Mouse (Mus musculus) c-Kit-positive CD71-negative TER-119-negative erythroid progenitor cells, embryonic 14.5 days (primary cell): Measurements from ENCODE around the gene 9130008F23Rik.

Experiments used
- DNase-seq: peaks from one replicate; pipeline ENCODE4 v3.0.0-alpha.2; 2013; ENCODE audit warnings: low read depth

The 9130008F23Rik gene

GRCm38 (mm10) chr17:40879924-40880691, at the start of gene 9130008F23Rik:
Gene 9130008F23Rik, minus strand, starts transcription at chr17:40880559.
- peak; percentile 41 for DNase-seq

DNA sequence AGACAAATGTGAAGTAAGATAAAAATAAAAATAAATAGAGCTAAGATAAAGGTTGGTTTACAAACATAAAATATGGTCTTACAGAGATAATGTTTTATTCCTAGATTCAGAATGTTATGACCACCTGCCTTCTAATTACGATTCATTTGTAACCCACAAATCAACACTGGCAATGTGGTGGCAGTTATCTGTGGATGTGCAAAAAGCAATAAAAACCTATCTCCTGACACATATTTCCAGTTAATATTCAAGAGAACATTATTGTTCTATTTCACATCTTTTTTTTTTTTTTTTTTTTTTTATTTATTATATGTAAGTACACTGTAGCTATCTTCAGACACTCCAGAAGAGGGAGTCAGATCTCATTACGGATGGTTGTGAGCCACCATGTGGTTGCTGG, 35.1 kb upstream of the 9130008F23Rik start:
- no peak for DNase-seq

DNA sequence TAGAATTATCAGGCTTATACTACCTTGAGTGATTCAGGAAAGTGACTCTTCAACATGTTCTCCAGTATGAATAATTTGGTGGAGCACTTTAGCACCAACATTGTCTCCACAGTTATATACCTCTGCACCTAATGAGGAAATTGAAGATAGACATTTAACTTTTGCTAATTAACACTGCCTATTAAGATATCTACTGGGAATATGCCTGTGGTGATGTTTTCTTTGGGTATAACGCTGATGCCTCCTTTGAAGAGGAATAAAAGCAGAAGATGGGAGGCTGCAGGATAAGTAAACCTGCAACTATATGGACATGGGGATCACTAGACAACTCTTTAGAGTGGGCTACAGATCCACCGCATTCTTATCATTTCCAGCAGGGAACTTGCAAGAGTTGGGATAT, 33.9 kb upstream of the 9130008F23Rik start, which contains the start of gene Glyatl3:
Gene Glyatl3 (minus strand): TSS at position 101 of the 400 bp plus-strand sequence.
- no peak for DNase-seq

GRCm38 (mm10) chr17:40904721-40905154, 24.4 kb upstream of the 9130008F23Rik start:
- no peak for DNase-seq

DNA sequence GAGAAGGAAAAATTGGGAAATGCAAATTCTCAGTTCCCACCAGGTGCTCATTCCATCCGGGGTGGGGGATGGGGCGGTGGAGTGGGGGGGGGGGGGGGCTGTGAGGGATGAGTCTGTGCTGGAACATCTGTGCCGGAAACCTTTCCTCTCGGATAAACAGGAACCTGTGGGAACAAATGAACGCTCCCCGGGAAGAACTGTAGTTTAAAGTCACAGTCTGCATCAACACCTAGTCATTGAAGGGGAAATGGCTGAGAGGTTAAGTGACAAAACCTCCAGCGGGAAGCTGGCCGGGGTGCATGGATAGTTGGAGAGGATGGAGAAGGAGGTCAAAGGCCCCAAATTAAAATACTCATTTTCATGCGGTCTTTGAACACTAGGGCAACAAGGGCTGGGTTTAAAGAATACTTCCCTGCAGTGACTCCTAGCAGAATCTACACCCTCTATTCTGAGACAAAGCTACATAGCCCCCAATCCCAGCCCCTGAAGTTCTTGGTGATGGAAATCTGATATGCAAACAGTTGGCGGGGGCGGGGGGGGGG, 23.8 kb upstream of the 9130008F23Rik start:
- no peak for DNase-seq

DNA sequence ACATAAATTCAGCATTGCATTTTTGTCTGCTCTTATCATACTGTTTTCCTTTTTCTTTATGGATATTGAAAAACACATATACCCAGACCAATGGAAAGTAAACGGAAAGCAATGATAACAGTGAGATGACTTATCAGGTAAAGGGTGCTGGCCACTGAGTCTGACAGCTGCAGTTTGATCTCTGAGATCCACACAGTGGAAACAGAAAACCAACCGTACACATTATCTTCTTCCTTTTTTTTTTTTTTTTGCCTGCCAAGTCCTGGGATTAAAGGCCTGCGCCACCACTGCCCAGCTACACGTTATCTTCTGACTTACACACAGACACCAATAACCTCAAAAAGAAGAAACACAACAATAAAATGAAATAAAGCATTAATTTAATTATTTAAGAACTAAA, 23.0 kb upstream of the 9130008F23Rik start:
- DNase-seq = no peak

GRCm38 (mm10) chr17:40899783-40900363, 19.5 kb upstream of the 9130008F23Rik start:
- DNase-seq = no peak

DNA sequence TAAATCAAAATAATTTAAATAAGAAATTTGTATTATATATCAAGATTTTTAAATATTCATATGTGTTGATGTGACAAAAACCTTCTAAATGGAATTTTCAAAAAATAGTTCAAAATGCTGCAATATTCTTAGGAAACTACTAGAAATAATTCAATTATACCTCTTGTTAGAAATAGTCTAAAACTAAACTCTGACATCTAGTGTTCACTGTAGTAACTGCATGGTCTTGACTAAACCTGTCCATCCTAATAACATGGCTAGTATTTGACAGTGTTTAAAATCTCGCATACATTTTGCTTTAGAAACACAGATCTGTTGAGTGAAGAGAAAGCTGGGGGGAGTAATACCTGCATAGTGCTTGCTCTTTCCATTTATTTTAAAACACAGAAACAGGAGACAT, 16.5 kb upstream of the 9130008F23Rik start:
- DNase-seq = no peak

- DNase-seq = no peak
Observed at GRCm38 (mm10) chr17:40887849-40888536, 7.6 kb upstream of the 9130008F23Rik start.

GRCm38 (mm10) chr17:40885155-40885554, 4.8 kb upstream of the 9130008F23Rik start:
- DNase-seq = no peak

- DNase-seq = no peak
Observed at GRCm38 (mm10) chr17:40882172-40882571, 1.8 kb upstream of the 9130008F23Rik start.

- no peak for DNase-seq
Observed at GRCm38 (mm10) chr17:40879528-40879923, 833 bp downstream of the 9130008F23Rik start.

- DNase-seq = no peak
Observed at GRCm38 (mm10) chr17:40877741-40878140, 2.6 kb downstream of the 9130008F23Rik start.

DNA sequence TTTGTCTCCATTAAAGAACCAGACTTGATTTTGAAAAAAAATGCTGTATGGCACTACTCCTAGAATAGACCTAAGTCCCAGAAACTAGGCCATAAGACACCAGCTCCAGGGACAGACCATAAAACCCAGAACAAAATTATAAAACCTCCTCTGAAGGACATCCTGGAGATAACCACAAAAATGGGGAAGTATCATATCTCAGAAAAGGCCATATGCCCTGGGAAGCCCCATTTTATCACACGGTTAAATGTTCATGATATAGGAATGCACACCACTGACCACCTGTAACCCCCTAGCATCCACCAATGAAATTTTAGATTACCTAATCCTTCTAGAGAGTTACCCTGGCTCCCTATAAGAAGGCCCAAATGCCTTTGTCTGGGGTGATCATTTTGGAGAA, 4.8 kb downstream of the 9130008F23Rik start:
- DNase-seq = no peak

DNA sequence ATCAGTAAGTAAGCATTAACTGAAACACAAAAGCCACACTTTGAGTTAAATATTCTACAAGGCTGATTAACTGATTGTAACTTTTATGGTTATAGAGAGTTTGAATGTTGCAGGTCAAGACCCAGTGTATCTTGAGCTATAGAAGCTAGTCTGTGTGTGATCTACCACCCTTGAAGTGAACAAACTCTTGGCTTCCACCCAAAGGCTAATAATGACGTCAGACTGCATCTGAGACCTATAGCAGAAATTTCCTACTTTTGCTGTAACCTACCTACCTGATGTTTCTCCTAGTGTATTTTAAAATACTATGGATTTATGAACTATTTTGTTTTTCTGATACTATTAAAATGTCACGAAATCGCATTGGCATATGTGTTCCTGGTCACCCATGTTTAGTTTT, 5.7 kb downstream of the 9130008F23Rik start:
- DNase-seq = no peak

- no peak for DNase-seq
Observed at GRCm38 (mm10) chr17:40873582-40874011, 6.8 kb downstream of the 9130008F23Rik start.

DNA sequence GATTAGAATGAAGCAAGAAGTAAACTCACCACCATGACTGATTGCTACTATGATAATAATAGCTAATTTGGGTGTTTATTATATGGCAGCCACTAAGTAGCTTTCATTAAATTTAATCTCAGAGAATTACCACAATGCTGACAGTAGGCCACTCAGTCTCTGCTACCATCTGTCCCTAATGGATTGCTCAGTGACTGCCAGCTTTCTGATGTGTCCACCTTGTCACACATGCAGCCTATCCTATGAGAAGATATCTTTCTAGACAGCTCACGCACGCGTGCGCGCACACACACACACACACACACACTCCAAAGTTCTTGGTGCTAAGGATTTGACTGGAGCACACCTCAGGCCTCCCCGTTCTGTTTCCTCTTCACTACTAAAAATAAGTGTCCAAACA, 7.7 kb downstream of the 9130008F23Rik start:
- DNase-seq = no peak

- DNase-seq = no peak
Observed at GRCm38 (mm10) chr17:40868952-40869747, 11.2 kb downstream of the 9130008F23Rik start.

DNA sequence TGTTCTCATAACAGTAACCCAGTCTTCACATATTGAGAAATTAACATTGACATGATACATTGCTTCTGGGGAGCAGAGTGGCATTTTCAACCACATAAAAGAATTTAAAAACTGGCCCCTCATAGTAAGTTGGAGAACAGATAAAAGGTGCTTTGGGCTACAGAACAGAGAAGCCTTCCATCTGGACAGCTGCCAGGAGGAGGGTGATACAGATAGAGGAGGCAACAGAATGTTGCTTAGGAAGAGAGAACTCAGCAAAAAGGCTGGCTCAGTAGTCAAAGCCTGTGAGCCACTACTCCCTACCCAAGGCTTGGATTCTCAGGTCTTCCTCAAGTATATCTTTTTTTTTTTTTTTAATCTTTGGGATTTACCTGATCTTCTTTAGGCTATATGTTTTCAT, 25.3 kb downstream of the 9130008F23Rik start:
- no peak for DNase-seq

DNA sequence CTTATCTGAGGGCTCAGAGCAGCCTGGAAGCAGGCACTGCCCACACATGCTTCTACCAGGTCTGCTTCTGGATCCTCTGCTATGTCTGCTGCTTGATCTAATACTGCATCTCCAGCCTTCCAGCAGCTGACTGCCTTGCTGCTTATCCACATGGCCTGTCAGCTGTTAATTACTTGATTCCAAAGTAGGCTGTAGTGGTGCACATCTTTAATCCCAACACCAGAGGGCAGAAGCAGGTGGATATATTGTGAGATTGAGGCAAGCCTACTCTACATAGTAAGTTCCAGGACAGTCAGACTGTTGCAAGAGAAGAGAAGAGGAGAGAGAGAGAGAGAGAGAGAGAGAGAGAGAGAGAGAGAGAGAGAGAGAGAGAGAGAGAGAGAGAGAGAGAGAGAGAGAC, 43.1 kb downstream of the 9130008F23Rik start:
- no peak for DNase-seq

GRCm38 (mm10) chr17:40831870-40832269, 48.5 kb downstream of the 9130008F23Rik start:
- DNase-seq = no peak
